In genomic region chr4:115832040-115832439, GRCm38 (mm10) we compare ENCODE assay signal across 19 mouse cellular contexts. TPM values are rescaled to one million over a fixed set of nuclear protein-coding genes. Genes with fewer than 3 reads are reported as not detected.
"Had no signal": no experiment of that assay in that cellular context is flagged by ENCODE, and none has a peak within 500 bp of the region (broad histone marks: within the 10 kb centered on the region; RNA-seq: fewer than 3 reads in every experiment).

No protein-coding gene starts in this region.

- DNase-seq: kidney, adult 9 months; kidney, postnatal 36 days; lung, adult 18-20 months; lung, postnatal 36 days; thymus, adult 18-20 months; thymus, postnatal 14 days had no signal

- H3K4me3 ChIP-seq: limb, embryonic 13.5 days; midbrain, embryonic 15.5 days; neural tube, embryonic 12.5 days had no signal

- H3K4me2 ChIP-seq: limb, embryonic 13.5 days; midbrain, embryonic 11.5 days; midbrain, embryonic 15.5 days; neural tube, embryonic 12.5 days had no signal

- H3K36me3 ChIP-seq: neural tube, embryonic 12.5 days had no signal

- H3K9me3 ChIP-seq: limb, embryonic 13.5 days; midbrain, embryonic 15.5 days; neural tube, embryonic 12.5 days had no signal

- H3K9ac ChIP-seq: limb, embryonic 13.5 days; liver, embryonic 14.5 days; midbrain, embryonic 15.5 days; neural tube, embryonic 12.5 days had no signal

- H3K27ac ChIP-seq: kidney, postnatal 0 days; limb, embryonic 13.5 days; liver, embryonic 14.5 days; midbrain, embryonic 15.5 days; neural tube, embryonic 12.5 days had no signal

- H3K27me3 ChIP-seq: midbrain, embryonic 15.5 days had no signal

- ATAC-seq: midbrain, embryonic 15.5 days had no signal

RNA-seq across cellular contexts. Expression of gene Tex38, which starts 51.2 kb away (rescaled TPM):
- total RNA-seq: layer of hippocampus, adult 18-20 months; liver, adult 2 months; megakaryocyte progenitor cell, adult 5-6 weeks; monocyte, adult 5-6 weeks had no signal
- polyA plus RNA-seq: midbrain, embryonic 11.5 days had no signal

RNA-seq across cellular contexts. Expression of gene Kncn, which starts 52.2 kb away (rescaled TPM):
- total RNA-seq: liver, adult 2 months; monocyte, adult 5-6 weeks; neutrophil, adult 5-6 weeks had no signal
- polyA plus RNA-seq: limb, embryonic 13.5 days; liver, adult 2 months; lung, embryonic 16.5 days; midbrain, embryonic 11.5 days; midbrain, embryonic 15.5 days; neural tube, embryonic 12.5 days; stomach, embryonic 16.5 days had no signal
